Mouse (Mus musculus): ENCODE results near the gene Arhgef38. TPM values are rescaled to one million over a fixed set of nuclear protein-coding genes. Genes with fewer than 3 reads are reported as not detected.

Gene Arhgef38
- not detected for total RNA-seq (2021)
- long read RNA-seq, experiment 1: 0 reads
- long read RNA-seq, experiment 2: 0 reads

- DNase-seq (ENCODE audit: low spot score in 2 of 2): no peak
These were observed at the start of gene Arhgef38 for GRCm38 (mm10) chr3:133234821-133235295. Gene Arhgef38 (minus strand): TSS chr3:133234949.

- peak; percentile 47 to 71 for DNase-seq (ENCODE audit: low spot score in 2 of 2)
These were observed 37.1 kb upstream of the Arhgef38 start for GRCm38 (mm10) chr3:133271887-133272286.

DNA sequence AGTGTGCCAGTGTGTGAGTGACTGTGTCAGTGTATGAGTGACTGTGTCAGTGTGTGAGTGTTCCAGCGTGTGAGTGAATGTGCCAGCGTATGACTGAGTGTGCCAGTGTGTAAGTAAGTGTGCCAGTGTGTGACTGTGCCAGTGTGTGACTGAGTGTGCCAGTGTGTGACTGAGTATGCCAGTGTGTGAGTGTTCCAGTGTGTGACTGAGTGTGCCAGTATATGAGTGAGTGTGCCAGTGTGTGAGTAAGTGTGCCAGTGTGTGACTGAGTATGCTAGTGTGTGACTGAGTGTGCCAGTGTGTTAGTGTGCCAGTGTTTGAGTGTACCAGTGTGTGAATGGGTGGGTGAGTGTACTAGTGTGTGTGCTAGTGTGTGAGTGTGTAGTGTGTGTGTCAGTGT, 24.1 kb upstream of the Arhgef38 start:
- no peak for DNase-seq (ENCODE audit: low spot score in 2 of 2)

- DNase-seq (ENCODE audit: low spot score in 2 of 2): no peak
These were observed 21.1 kb upstream of the Arhgef38 start for GRCm38 (mm10) chr3:133255842-133256241.

- DNase-seq (ENCODE audit: low spot score in 2 of 2): no peak
These were observed 9.3 kb upstream of the Arhgef38 start for GRCm38 (mm10) chr3:133244027-133244426.

DNA sequence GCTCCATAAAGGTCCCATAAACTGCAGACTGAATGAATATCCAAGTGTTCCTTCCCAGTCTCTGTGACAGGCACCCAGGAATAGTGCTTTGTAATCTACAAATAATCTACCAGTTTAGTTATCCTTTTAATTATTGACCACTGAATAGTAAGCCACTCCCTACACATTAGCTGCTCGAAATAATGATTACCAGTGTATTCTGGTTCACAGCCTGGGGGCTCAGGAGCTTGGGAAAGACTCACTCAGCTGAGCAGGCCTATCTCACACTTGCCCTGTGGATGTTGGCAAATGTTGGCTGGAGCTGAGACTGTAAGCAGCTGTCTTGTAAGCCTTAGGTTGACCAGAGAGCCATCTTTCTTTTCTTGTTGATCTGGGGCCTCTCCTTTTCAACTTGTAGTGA, 7.2 kb upstream of the Arhgef38 start:
- DNase-seq (ENCODE audit: low spot score in 2 of 2): no peak

DNA sequence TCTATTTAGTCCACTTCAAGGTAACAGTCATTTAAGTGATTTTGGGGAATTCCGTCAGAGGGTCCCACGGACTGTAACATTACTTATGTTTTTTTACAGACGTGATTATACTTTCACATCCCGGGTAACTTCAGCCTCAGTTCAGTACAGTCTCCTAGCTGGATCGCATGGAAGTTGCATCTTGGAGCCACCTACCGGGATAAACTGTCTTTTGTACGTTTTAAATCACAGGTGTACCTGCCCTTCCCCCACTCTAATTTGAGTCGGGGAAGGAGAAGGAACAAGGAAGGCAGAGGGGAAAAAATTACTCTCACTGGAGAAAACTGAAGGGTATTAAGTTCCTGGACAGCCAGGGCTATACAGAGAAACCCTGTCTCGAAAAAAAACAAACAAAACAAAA, 756 bp downstream of the Arhgef38 start:
- DNase-seq (ENCODE audit: low spot score in 2 of 2): no peak

DNA sequence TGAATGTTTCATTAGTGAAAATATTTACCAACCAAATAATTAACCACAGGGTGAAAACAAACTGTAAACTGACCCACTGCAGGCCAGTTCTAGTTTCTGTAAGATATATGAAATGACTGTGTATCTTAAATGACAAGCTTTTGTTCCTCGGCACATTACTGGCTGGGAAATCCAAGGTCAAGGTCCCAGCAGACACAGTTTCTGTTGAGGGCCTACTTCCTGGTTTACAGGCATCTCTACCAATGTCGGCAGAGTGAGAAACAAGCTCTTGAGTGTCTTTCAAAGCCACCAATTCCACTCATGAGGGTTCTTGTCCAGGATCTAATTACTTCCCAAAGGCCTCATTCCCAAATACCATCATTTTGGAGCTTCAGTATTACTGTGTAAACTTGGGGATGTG, 4.3 kb downstream of the Arhgef38 start:
- no peak for DNase-seq (ENCODE audit: low spot score in 2 of 2)

DNA sequence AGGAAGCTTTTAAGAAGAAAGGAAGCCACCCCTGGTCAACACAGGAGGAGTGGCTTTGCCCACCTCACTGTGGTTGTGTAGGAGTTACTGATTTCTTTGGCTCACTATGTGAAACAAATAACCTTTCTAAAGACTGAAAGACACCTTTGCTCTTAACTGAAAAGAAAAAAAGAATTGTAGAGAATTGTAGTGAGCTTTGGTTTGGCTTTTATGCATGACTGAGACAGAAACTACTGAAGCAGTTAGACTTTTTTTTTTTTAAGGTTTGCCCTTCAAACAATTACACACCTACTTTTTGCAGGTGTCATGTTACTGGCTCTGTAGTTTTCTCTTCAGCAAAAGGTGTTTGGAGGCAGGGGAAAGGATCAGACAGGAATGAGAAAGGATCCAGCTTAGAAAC, 5.2 kb downstream of the Arhgef38 start:
- DNase-seq (ENCODE audit: low spot score in 2 of 2): no peak

GRCm38 (mm10) chr3:133227258-133228012, 7.3 kb downstream of the Arhgef38 start:
- DNase-seq (ENCODE audit: low spot score in 2 of 2): no peak

- no peak for DNase-seq (ENCODE audit: low spot score in 2 of 2)
These were observed 16.2 kb downstream of the Arhgef38 start for GRCm38 (mm10) chr3:133218501-133218900.

DNA sequence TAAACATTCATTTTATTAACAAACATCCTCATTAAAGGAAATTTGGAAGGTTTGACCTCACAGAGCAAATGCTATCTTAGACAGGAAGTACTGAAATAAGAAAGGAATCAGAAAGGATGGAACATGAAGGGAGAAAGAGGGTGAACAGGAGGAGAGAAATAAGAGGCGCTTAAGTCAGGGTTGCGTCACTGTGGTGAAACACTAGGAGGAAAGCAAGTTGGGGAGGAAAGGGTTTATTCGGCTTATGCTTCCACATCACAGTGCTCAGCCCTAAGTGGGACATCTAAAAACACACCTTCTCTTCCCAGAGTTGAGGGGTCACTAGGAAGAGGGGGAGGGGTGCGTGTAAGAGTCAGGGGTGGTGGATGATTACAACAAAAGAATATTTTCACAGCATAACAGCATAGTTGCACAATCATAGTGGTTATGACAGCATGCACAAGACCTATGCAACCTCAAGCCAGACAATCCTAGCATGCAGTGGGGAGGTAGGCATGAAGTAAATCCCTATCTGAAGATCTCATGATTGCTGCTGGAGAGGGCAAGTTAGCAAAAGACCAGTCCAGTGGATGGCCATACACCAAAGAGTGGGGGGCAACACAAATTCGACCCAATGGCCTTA, 19.4 kb downstream of the Arhgef38 start:
- DNase-seq (ENCODE audit: low spot score in 2 of 2): no peak

- no peak for DNase-seq (ENCODE audit: low spot score in 2 of 2)
These were observed 21.2 kb downstream of the Arhgef38 start for GRCm38 (mm10) chr3:133213434-133214114.

DNA sequence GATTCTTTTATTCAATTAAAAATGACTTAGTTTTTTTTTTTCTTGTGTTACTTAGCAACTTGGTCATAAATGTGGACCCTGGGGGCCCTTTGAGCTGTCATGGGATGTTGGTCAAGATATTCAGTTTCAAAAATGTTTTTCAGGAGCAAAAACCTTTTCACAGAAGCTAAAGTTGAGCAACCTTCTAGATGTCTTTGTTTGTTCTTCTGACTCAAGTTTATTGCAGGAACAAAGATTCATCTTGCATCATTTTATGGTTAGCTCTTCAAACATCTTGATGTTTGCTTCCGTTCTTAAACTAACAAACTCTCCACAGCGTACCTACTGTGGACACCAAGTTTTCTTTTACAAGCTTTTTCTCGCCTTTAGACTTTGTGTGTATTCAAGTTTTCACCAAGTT, 23.4 kb downstream of the Arhgef38 start:
- no peak for DNase-seq (ENCODE audit: low spot score in 2 of 2)

DNA sequence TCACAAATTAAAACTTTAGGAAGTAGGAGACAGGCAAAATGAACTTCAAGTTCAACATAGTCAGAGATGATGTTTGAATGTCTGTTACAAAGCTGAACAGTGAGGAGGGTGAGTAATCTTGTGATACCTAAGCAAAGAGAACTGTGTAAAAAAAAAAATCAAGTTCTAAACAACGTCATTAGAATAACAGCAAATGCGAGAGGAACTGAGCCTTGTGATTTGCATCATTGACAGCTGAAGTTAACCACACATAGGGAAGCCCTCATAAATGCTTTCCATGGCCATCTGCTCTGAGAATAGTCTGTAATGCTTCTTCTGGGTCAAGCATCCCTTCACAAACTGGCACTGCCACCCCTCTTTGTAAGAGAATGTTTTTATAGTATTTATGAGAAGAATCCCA, 31.0 kb downstream of the Arhgef38 start:
- DNase-seq (ENCODE audit: low spot score in 2 of 2): no peak

- DNase-seq (ENCODE audit: low spot score in 2 of 2): no peak
These were observed 32.6 kb downstream of the Arhgef38 start for GRCm38 (mm10) chr3:133202171-133202570.

GRCm38 (mm10) chr3:133188930-133189329, 45.8 kb downstream of the Arhgef38 start:
- no peak for DNase-seq (ENCODE audit: low spot score in 2 of 2)

DNA sequence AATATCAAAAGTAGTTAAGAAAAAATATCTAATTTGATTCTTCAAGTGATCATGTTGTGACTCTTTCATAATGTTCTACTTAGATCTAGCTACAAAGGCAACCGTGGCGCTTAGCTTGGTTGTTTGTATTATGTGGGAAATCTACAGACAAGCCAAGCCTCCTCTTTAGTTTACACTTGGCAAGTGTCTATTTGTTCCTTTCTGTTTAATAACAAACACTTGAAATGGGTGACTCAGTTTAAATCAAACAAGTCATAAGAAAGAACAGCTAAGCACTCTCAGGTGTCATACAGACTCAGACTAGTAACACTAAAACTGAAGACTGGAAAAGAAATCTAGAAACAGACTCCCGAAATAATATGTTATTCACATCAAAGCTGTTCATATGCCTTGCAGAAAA, 47.2 kb downstream of the Arhgef38 start:
- no peak for DNase-seq (ENCODE audit: low spot score in 2 of 2)

GRCm38 (mm10) chr3:133176033-133176750, 58.6 kb downstream of the Arhgef38 start:
- DNase-seq (ENCODE audit: low spot score in 2 of 2): no peak

DNA sequence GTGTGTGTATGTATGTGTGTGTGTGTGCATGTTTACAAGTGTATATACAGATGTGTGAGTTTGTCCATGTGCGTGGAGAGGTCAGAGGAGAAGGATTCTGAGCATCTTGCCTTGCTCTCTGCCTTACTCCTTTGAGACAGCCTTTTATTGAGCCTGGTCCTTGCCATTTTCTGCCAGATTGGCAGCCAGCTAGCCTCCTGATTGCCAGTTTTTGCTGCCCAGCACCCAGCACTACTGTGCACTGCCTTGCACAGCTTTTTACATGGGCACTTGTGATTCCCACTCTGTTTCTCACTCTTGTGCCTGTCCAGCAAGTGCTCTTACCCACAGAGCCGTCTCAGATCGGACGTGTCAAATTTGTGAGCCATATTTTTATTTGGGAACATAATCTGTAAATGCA, 62.5 kb downstream of the Arhgef38 start:
- no peak for DNase-seq (ENCODE audit: low spot score in 2 of 2)

DNA sequence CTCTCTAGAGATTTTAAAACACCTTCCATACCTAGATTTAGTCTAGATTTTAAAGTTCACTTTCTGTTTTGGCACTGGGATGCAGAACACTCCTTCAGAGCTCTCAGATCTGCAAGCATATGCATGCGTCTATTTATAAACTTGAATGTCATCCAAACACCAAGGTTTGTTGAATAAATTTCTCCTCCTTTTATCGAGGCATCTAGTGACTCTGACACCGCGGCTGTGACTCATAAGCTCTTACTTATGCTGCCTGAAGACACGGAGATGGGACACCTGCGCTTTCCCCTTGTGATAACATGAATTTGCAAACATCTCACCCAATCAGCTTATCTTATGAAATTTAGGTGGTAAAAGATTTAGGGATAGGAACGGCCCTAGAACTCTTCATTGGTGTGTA, 65.0 kb downstream of the Arhgef38 start:
- DNase-seq (ENCODE audit: low spot score in 2 of 2): no peak

Data from gastrocnemius, postnatal 4 days (tissue).